Mouse (Mus musculus): ENCODE results near the gene Hck.

- no peak for TF ChIP-seq USF1 (IDR thresholded peaks at IDR 0.05; ENCODE audit: low read depth)
- no peak for TF ChIP-seq MAX (IDR thresholded peaks at IDR 0.05; ENCODE audit: low read depth)
- no peak for TF ChIP-seq MYOD1 (IDR thresholded peaks at IDR 0.05; ENCODE audit: control insufficient read depth in 1 of 3, insufficient read length in 2 of 3, low read depth in 2 of 3)
- peak; percentile 90 for TF ChIP-seq CEBPB (IDR thresholded peaks at IDR 0.05; ENCODE audit: insufficient read depth, poor library complexity, severe bottlenecking)
- TF ChIP-seq POLR2A (IDR thresholded peaks at IDR 0.05; ENCODE audit: insufficient read length, low read depth): no peak
- TF ChIP-seq E2F4 (IDR thresholded peaks at IDR 0.05; ENCODE audit: insufficient read depth): no peak
- no peak for TF ChIP-seq POLR2AphosphoS2 (IDR thresholded peaks at IDR 0.05; ENCODE audit: insufficient read length, low read depth)
- TF ChIP-seq TCF12 (IDR thresholded peaks at IDR 0.05; ENCODE audit: insufficient read depth, poor library complexity, severe bottlenecking): no peak
- TF ChIP-seq MYOG (IDR thresholded peaks at IDR 0.05; ENCODE audit: control insufficient read depth in 1 of 3, insufficient read depth in 1 of 3, insufficient read length in 2 of 3, low read depth in 2 of 3): no peak
- no peak for TF ChIP-seq TCF3 (IDR thresholded peaks at IDR 0.05; ENCODE audit: insufficient read length, low read depth)
- TF ChIP-seq REST (IDR thresholded peaks at IDR 0.05; ENCODE audit: insufficient read depth, insufficient read length): no peak
These were observed 37.1 kb downstream of the Hck start for GRCm38 (mm10) chr2:153145346-153145745.

Measured in myocyte (in vitro differentiated cells).